Mouse (Mus musculus) right cerebral cortex, postnatal 36 days (tissue): ENCODE data around the gene Cd9.

Experiments
- DNase-seq, 2 experiments: peaks; one replicate each; pipeline ENCODE4 v3.0.0; 2022; ENCODE audit warnings: low spot score in 2 of 2, mixed read lengths in 1 of 2

Gene Cd9

GRCm38 (mm10) chr6:125433704-125434447 lies 60.7 kb downstream of the Cd9 start:
- DNase-seq: no peak

- no peak for DNase-seq
These were observed 61.3 kb downstream of the Cd9 start for GRCm38 (mm10) chr6:125433257-125433656.

GRCm38 (mm10) chr6:125432522-125432921 lies 62.1 kb downstream of the Cd9 start:
- DNase-seq: no peak

- no peak for DNase-seq
These were observed 63.6 kb downstream of the Cd9 start for GRCm38 (mm10) chr6:125430982-125431381.

- no peak for DNase-seq
These were observed 64.1 kb downstream of the Cd9 start for GRCm38 (mm10) chr6:125430358-125430958.

- DNase-seq: no peak
These were observed 64.8 kb downstream of the Cd9 start for GRCm38 (mm10) chr6:125429741-125430140.

GRCm38 (mm10) chr6:125426383-125427360 lies 67.9 kb downstream of the Cd9 start:
- DNase-seq: peak; percentile 55 to 62

GRCm38 (mm10) chr6:125425205-125426090 lies 69.1 kb downstream of the Cd9 start:
- no peak for DNase-seq

- no peak for DNase-seq
These were observed 70.4 kb downstream of the Cd9 start for GRCm38 (mm10) chr6:125424156-125424555.

GRCm38 (mm10) chr6:125423507-125423906 lies 71.1 kb downstream of the Cd9 start:
- no peak for DNase-seq

GRCm38 (mm10) chr6:125423099-125423498 lies 71.5 kb downstream of the Cd9 start:
- no peak for DNase-seq

GRCm38 (mm10) chr6:125422051-125422822 lies 72.4 kb downstream of the Cd9 start:
- no peak for DNase-seq

- DNase-seq: no peak
These were observed 74.0 kb downstream of the Cd9 start for GRCm38 (mm10) chr6:125420458-125421063.

GRCm38 (mm10) chr6:125418744-125419143 lies 75.8 kb downstream of the Cd9 start:
- DNase-seq: peak; percentile 18 to 29

GRCm38 (mm10) chr6:125413326-125413725 lies 81.3 kb downstream of the Cd9 start:
- DNase-seq: no peak

- no peak for DNase-seq
These were observed 82.9 kb downstream of the Cd9 start for GRCm38 (mm10) chr6:125411661-125412060.

- DNase-seq: no peak
These were observed 83.5 kb downstream of the Cd9 start for GRCm38 (mm10) chr6:125410995-125411547.

- no peak for DNase-seq
These were observed 84.0 kb downstream of the Cd9 start for GRCm38 (mm10) chr6:125410551-125410950.
